Comparison of ENCODE assay signal across 8 mouse cellular contexts in the genomic region with DNA sequence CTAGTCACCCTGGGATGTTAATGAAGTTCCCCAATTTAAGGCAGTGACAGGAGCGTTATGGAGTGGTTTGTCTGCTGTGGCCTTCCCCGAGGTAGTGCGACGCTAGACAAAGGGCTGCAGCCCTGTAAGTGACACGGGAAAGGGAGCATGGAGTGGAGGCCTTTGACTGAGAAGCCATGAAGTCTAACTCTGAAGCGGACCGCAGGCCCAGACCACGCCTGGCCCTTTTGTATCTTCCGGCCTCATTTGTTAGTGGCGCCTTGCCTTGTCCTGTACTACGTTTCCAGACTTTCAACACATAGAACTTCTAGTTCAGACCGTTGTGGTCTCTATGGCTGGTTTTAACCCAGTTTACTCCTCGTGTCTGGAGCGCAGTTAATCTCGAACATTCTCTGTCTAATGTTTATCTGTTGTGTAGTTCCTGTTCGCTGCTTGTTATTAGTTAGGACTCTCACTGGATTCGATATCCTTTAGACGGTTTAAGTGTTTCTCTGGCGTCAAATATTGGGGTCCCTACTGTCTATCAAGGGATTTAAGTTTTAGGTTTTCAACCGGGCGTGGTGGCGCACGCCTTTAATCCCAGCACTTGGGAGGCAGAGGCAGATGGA. TPM values are rescaled to one million over a fixed set of nuclear protein-coding genes. Genes with fewer than 3 reads are reported as not detected.
DNase-seq lines count a peak whose midpoint lies in the region; ATAC-seq and TF ChIP-seq lines count a peak whose summit lies in the region.

No protein-coding gene starts in this region.

- H3K4me3 ChIP-seq in C2C12 (ENCODE audit: insufficient read depth, poor library complexity, severe bottlenecking), result peak overlapping the region; percentile 94
- peak overlapping the region; percentile 80 for H3K4me3 ChIP-seq in stomach, embryonic 14.5 days (ENCODE audit: low read depth, low read length)

- H3K27me3 ChIP-seq in C2C12 (ENCODE audit: control insufficient read depth, insufficient read depth, insufficient read length), result no peaks in the 10 kb centered on the region
- H3K27me3 ChIP-seq in stomach, embryonic 14.5 days (ENCODE audit: control insufficient read depth, insufficient read depth, low read length), result no peaks in the 10 kb centered on the region

- intact Hi-C loops in gastrocnemius, postnatal 14 days (cut with DNase I; ENCODE audit: low total_unique reads), result no loop called here

- H3K79me3 ChIP-seq in C2C12 (ENCODE audit: low read depth), result peaks cover 86% of the 10 kb centered on the region

- peak; percentile 11 for DNase-seq in gastrocnemius, postnatal 10 days
- DNase-seq in gastrocnemius, adult 8-10 months (ENCODE audit: low spot score in 2 of 2), result no peak
- DNase-seq in brain, adult 2 months (ENCODE audit: low read depth, low spot score), result peak; percentile 26
- DNase-seq in gastrocnemius, postnatal 14 days, result peak; percentile 10
- peak; percentile 34 for DNase-seq in kidney, postnatal 14 days

- H3K36me3 ChIP-seq in C2C12 (ENCODE audit: control insufficient read depth, insufficient read depth), result no peaks in the 10 kb centered on the region
- no peaks in the 10 kb centered on the region for H3K36me3 ChIP-seq in stomach, embryonic 14.5 days (ENCODE audit: control insufficient read depth, insufficient read depth, low read length)

- ATAC-seq in megakaryocyte, adult 5-6 weeks (ENCODE audit: poor library complexity, severe bottlenecking), result peak; percentile 6; the same call in 1 of the 2 replicates
- ATAC-seq in stomach, embryonic 14.5 days (ENCODE audit: insufficient number of reproducible peaks, insufficient read depth, low FRiP score, low read depth), result no peak

- no peaks in the 10 kb centered on the region for H3K9me3 ChIP-seq in stomach, embryonic 14.5 days (ENCODE audit: control insufficient read depth, low read depth, low read length)

- H3K79me2 ChIP-seq in C2C12 (ENCODE audit: control insufficient read depth, insufficient read depth), result peaks cover 93% of the 10 kb centered on the region

- H3K9ac ChIP-seq in stomach, embryonic 14.5 days (replicated peaks; ENCODE audit: low read depth, low read length), result peak overlapping the region; percentile 86

- H3ac ChIP-seq in C2C12 (ENCODE audit: control insufficient read depth, insufficient read length, low read depth), result peak overlapping the region; percentile 70

- WGBS in stomach, embryonic 14.5 days, result 4% methylated on average over 23 of the region's 23 CpGs

- no peaks in the 10 kb centered on the region for H3K4me1 ChIP-seq in stomach, embryonic 14.5 days (ENCODE audit: control insufficient read depth, insufficient read depth, low read length)

- no peak for TF ChIP-seq CTCF in C2C12 (IDR thresholded peaks at IDR 0.05; ENCODE audit: control insufficient read depth, insufficient read depth, insufficient read length)

- H3K4me2 ChIP-seq in stomach, embryonic 14.5 days (replicated peaks; ENCODE audit: low read depth, low read length), result peak overlapping the region; percentile 52

- H3K27ac ChIP-seq in stomach, embryonic 14.5 days (ENCODE audit: low read length), result peak overlapping the region; percentile 95

TF ChIP-seq in C2C12, 6 proteins besides CTCF, POLR2A, EP300 and RAD21:
- no peak for TF ChIP-seq MAX (IDR thresholded peaks at IDR 0.05)
- TF ChIP-seq FOSL1 (IDR thresholded peaks at IDR 0.05; ENCODE audit: insufficient read depth, low read length, poor library complexity, severe bottlenecking), result no peak
- TF ChIP-seq MYOG (IDR thresholded peaks at IDR 0.05; ENCODE audit: control insufficient read depth, extremely low read depth, insufficient read length), result no peak
- TF ChIP-seq USF1 (IDR thresholded peaks at IDR 0.05; ENCODE audit: low read depth), result no peak
- no peak for TF ChIP-seq CEBPB (IDR thresholded peaks at IDR 0.05; ENCODE audit: low read depth)
- TF ChIP-seq MYOD1 (IDR thresholded peaks at IDR 0.05; ENCODE audit: control insufficient read depth, insufficient read length, low read depth), result no peak
TF ChIP-seq in C2C12: peak in this region for 0.

RNA-seq across cellular contexts. Expression of a gene that starts 1.0 kb away (rescaled TPM):
- total RNA-seq in gastrocnemius, postnatal 10 days (2021), result 100 to 1,000 TPM; 229 to 252 TPM
- total RNA-seq in gastrocnemius, adult 8-10 months (2022), result 100 to 1,000 TPM; 315 to 387 (median 363) TPM
- polyA plus RNA-seq in C2C12 (2012; fragmentation: generic; extraction: Trizol), result 134 TPM
- total RNA-seq in gastrocnemius, postnatal 14 days (2021), result 100 to 1,000 TPM; 220 to 231 TPM
- total RNA-seq in megakaryocyte, adult 5-6 weeks (2015), result 73.8 and 104 TPM in 2 replicates
- 76.5 and 80.6 TPM in 2 replicates for total RNA-seq in megakaryocyte, adult 5-6 weeks (2017)
- 197 and 219 TPM in 2 replicates for polyA plus RNA-seq in stomach, embryonic 14.5 days (2014; fragmentation: Nextera tagmentation; extraction: Ambion mirVana)

RNA-seq across cellular contexts. Expression of a gene that starts 32.3 kb away (rescaled TPM):
- 10 to 100 TPM; 14.9 to 18.4 TPM for total RNA-seq in gastrocnemius, postnatal 10 days (2021)
- total RNA-seq in gastrocnemius, adult 8-10 months (2022), result 10 to 100 TPM; 12.9 to 16.0 (median 15.2) TPM
- 3.0 TPM for polyA plus RNA-seq in C2C12 (2012; fragmentation: generic; extraction: Trizol)
- 10 to 100 TPM; 11.5 to 14.4 TPM for total RNA-seq in gastrocnemius, postnatal 14 days (2021)
- total RNA-seq in megakaryocyte, adult 5-6 weeks (2015), result 1.6 and 2.0 TPM in 2 replicates
- total RNA-seq in megakaryocyte, adult 5-6 weeks (2017), result 0.99 and 1.6 TPM in 2 replicates
- polyA plus RNA-seq in stomach, embryonic 14.5 days (2014; fragmentation: Nextera tagmentation; extraction: Ambion mirVana), result 7.0 and 7.7 TPM in 2 replicates

Comparison
In these comparisons a context has a peak if more than half of its experiments do, and no peak if none do; other contexts are left out.
1. DNase-seq: peak in gastrocnemius, postnatal 10 days (single experiment), brain, adult 2 months (single experiment), gastrocnemius, postnatal 14 days (single experiment) and kidney, postnatal 14 days (single experiment); none in gastrocnemius, adult 8-10 months (0 of 2).
2. RNA of a gene that starts 32.3 kb away (total RNA-seq): 14.9 to 18.4 TPM in gastrocnemius, postnatal 10 days, 12.9 to 16.0 TPM in gastrocnemius, adult 8-10 months and 11.5 to 14.4 TPM in gastrocnemius, postnatal 14 days; 0.99 to 2.0 TPM in megakaryocyte, adult 5-6 weeks; every median in the first group is over 4 times any median in the second.